Mouse (Mus musculus): ENCODE measurements around the gene Snf8.

Snf8 gene

DNA sequence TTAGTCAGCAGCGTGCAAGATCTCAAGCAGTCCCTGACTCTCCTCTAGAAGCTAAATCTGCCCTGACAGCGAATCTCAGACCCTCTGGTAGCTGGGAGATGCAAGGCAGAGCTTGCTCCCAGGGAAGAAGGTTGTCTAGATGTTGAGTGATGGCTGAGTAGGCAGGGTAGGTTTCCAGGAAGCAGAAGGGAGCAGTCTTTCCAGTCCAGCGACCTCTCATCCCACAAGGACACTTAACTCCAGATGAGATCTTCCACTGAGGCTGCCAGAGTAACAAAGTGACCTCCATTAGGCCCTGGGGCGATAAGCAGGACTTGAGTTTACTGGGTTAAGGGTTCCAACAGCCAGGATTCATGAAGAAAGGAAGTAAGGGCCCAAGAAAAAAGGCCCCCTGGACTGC, 14.1 kb upstream of the Snf8 start:
- peak in 1 of 2 experiments; percentile 57 for DNase-seq (ENCODE audit: inconsistent age in 2 of 2, low spot score in 1 of 2)

DNA sequence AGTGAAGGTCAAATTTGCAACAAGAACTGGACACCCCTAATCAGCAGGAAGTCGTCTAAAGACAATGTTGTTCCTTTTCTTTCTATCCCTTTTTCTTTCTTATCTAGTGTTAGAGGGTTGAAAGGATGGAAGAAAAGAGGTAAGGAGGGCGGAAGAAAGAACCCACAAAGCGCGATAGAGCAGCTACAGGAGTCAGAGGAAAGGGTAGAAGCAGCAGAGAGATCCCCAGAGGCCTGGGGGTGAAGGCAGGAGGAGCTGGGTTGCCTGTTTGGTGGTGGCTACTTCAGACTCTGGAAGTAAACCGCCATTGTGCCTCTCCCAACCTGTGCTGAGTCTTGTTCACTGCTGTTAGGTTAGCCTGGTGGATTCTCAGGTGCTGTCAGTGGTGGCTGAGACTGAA, 6.6 kb upstream of the Snf8 start:
- peak in 1 of 2 experiments; percentile 13 for DNase-seq (ENCODE audit: inconsistent age in 2 of 2, low spot score in 1 of 2)

DNA sequence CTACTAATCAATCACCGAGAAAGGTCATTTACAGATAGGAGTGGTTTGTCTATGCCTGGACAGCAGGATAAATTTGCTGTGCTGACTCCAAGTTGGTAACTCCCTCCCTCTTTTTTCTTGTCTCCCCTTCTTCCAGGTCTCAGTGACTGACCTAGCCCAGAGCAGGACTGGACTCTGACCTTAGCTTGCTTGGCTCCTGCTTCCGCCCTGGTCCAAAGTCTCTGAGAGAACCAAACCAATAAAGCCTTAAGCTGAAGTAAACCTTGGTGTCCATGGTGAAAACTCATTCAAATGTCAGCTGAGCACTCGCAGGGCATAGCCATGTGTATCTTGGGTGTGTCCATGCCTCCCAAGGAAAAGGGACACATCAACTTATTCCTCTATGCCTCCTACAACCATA, 4.1 kb upstream of the Snf8 start:
- no peak for DNase-seq (ENCODE audit: inconsistent age in 2 of 2, low spot score in 1 of 2)

DNA sequence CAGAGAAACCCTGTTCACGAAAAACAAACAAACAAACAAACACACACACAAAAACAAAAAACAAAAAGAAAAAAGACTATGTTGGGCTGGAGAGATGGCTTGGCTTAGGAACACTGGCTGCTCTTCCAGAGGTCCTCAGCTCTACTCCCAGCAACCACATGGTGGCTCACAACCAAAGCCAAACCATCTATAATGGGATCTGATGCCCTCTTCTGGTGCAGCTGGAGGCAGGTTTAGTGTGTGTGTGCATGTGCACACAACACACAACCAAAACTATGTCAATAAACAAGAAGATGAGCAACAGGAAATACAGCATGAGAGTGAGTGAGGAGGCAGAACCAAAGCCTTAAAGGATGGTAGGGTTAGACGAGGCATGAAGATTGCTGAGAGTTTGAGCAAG, 3.0 kb upstream of the Snf8 start:
- no peak for DNase-seq (ENCODE audit: inconsistent age in 2 of 2, low spot score in 1 of 2)

DNA sequence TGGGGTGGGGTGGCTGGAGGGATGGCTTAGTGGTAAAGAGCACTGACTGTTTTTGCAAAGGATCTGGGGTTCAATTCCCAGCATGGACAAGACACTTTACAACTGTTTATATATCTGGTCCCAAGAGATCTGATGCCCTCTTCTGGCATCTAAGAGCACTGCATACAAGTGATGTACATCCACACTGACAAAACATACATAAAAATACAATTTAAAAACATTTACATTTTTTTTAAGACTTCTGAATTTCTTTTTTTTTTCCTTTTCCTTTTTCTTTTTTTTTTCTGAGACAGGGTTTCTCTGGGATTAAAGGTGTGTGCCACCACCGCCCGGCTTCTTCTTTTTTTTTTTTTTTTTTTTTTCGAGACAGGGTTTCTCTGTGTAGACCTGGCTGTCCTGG, 1.4 kb upstream of the Snf8 start:
- no peak for DNase-seq (ENCODE audit: inconsistent age in 2 of 2, low spot score in 1 of 2)

DNA sequence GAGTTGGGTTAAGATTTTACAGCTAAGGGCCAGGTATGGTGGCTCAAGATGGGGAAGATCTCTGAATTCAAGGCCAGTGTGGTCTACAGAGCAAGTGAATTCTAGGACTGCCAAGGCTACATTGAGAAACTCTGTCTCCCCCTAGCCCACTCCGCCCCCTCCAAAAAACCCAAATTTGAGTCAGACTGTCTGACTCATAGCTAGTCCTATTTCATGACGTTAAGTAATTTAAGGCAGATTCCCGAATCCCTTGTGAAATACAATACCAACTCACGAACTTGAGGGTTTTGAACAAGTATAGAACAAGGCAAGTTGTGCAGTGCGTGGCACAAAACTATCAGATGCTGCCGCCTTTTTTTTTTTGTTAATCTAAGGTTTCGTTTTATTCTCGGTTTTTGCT, 569 bp upstream of the Snf8 start:
- no peak for DNase-seq (ENCODE audit: inconsistent age in 2 of 2, low spot score in 1 of 2)

DNA sequence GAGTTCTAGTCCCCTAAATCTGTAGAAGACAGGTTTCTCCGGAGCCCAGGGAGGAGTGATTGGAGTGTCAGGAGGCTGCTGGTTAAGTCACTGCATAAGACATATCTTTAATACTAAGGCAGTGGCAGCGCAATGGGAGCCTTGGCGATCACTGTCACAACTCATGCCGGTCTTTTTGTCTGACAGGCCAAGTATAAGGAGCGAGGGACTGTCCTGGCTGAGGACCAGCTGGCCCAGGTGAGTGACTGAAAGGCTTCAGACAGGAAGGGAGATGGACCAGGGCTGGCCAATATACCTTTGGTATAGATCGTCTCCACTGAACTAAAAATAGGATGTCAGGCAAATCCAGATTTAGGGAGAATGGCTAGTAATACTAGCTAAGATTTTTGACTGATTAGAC, 448 bp downstream of the Snf8 start:
- DNase-seq (ENCODE audit: inconsistent age in 2 of 2, low spot score in 1 of 2): no peak

DNA sequence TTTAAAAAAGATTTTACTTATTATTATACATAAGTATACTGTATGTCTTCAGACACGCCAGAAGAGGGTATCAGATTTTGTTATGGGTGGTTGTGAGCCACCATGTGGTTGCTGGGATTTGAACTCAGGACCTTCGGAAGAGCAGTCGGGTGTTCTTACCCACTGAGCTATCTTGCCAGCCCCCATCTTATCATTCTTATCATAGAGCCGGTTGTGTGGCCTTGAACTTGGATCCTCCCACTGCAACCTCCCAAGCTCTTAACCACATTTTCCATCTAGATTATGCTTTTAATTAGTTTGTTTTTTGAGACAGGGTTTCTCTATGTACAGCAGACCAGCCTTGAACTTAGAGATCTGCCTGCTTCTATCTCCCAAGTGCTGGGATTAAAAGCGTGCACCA, 2.8 kb downstream of the Snf8 start:
- DNase-seq (ENCODE audit: inconsistent age in 2 of 2, low spot score in 1 of 2): no peak

DNA sequence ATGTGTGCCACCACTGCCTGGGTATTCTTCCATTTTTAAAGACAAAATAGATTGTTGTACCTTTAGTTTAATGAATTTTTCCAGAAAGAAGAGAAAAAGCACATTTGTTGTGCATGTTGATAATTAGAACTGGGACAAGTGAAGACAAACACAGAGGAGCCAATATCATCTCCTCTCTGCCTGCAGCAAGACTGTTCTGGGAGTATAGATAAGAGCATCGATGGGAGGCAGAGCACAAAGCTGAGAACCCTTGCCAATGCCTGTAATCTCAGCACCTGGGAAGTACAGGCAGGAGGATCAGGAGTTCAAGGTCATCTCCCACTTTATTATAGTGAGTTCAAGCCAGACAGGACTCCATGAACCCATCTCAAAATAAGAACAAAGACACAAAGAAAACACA, 3.9 kb downstream of the Snf8 start:
- no peak for DNase-seq (ENCODE audit: inconsistent age in 2 of 2, low spot score in 1 of 2)

DNA sequence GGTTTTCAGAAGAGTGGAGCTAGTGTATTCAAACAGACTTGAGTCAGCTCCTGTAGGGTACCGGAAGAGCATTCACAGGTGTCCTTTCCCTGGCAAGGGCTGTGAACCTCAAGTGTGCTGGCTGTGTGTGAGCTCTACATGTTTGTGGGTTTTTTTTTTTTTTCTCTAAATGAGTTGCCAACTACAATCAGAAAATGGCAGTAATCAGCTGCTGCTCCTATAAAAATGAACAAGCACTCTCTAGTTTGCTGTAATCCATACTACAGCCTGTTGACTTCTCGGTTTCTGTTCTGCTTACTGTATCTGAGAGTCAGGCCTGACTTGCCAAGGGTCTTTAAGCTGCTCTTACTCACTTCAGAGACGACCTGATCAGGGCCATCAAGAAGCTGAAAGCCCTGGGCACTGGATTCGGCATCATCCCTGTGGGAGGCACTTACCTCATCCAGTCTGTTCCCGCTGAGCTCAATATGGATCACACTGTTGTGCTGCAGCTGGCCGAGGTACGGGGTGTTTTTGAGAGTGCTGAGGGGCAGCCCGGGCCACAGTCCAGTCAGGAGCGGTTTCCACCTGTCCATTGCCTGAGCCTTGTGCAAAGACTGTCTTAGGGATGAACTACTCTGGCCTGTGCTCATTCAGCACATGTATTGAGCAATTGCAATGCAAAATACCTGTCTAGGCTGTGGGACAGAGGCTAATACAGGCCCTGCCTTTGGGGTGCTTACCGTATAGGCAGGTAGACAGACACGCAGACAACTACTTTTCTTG, 10.3 kb downstream of the Snf8 start:
- no peak for DNase-seq (ENCODE audit: inconsistent age in 2 of 2, low spot score in 1 of 2)

DNA sequence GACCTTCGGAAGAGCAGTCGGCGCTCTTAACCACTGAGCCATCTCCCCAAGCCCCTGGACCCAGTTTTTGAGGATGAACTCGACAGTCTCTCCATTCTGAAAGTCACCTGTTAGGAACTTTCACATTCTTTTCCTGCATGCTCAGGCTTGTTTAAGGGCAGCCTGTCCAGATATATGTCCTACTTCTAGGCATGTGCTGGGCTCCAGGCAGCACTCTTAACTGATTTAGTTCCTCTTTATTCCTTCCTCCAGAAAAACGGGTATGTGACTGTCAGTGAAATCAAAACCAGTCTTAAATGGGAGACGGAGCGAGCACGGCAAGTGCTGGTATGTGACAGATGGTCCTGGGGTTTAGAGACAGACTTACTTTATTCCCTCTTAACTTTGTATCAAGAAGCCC, 11.3 kb downstream of the Snf8 start:
- no peak for DNase-seq (ENCODE audit: inconsistent age in 2 of 2, low spot score in 1 of 2)

DNA sequence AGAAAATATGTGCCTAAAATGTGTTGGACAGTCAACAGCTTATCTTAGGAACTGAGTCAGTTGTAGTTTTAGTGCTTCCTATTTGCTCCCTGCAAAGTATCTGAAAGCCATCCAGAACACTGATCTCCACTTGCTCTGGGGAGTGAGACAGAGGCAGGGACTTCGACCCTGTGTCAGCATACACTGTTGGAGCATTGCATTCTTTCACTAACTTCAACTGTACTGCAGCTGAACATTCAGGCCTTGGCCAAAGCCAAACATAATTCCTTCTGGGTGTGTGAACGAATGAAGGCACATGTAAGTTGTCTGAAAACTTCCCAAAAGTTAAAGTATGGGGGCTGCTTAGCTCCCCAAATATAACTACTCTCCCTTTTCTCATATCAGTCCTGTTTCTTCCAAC, 12.1 kb downstream of the Snf8 start:
- no peak for DNase-seq (ENCODE audit: inconsistent age in 2 of 2, low spot score in 1 of 2)

DNA sequence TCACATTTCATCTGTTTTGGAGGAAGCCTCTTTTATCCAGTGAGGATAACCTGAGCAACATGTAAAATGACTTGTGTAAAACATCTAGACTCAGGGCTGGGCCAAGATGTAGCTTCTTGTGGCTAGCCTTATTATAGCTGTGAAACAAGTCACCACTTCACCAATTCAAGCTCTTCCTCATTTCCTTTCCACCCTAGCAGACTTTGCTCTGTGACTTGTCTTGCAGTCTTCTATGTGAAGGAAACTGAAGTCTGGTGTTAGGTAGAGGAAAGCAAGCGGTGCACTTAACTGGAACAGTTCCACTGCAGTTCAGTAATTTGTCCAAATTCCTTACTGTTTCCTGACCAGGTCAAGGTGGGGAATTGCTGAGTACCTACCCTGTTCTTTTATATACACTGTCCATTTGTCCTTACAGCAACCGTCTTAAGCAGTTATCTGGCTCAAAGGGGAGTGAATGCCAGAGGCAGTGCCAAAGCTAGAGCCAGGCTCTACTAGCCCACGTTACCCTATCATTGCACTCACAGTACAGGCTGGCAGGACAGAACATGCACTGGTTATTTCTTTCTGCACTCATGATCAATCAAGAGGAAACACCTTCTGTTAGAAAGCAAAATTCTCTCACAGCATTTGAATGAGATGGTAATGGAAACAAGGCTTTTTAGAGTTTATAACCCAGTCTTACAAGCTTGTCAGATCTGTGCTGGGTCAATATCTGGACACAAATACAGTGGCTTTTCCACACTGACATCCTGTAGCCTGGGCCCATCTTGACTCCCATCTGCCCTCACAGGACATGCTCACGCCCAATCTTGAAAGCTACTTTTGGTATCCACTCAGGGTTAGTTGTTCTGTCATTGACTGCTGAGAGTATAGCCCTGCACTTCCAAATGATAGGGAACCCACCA, 13.0 kb downstream of the Snf8 start:
- no peak for DNase-seq (ENCODE audit: inconsistent age in 2 of 2, low spot score in 1 of 2)

DNA sequence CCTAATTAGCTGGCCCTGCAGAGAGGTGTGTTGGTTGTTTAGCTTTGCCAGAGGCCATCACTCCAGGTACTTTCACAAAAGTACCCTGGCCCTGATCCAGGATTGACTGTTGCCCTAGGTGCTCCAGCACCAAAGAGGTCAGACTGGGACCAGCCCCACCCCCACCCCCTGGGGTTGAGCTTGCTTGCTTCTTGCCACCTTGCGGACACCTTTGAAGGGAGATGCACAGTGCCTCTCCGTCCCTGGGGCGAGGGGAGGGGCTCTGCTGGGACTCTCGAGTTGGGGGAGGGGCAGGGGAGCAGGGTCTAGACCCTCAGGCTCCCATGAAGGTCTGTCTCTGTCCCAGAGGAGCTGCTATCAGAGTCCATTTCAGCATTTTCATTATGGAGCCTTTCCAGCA, 15.3 kb downstream of the Snf8 start:
- no peak for DNase-seq (ENCODE audit: inconsistent age in 2 of 2, low spot score in 1 of 2)

DNA sequence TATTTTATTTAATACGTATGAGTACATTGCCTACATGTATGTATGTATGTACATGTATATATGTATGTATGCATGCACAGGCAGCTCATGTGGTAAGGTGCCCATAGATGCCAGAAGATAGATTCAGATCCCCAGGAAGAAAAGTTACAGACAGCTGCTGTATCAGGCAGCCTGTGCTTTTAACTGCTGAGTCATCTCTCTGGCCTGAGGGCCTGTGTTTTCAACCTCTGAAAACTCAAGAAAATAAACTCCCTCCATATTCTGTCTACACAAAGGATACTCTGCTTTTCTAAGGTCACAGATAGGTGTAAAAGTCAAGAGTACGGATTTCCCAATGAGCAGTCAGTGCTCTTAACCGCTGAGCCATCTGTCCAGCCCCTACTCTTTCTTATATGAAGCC, 16.2 kb downstream of the Snf8 start:
- DNase-seq (ENCODE audit: inconsistent age in 2 of 2, low spot score in 1 of 2): no peak

DNA sequence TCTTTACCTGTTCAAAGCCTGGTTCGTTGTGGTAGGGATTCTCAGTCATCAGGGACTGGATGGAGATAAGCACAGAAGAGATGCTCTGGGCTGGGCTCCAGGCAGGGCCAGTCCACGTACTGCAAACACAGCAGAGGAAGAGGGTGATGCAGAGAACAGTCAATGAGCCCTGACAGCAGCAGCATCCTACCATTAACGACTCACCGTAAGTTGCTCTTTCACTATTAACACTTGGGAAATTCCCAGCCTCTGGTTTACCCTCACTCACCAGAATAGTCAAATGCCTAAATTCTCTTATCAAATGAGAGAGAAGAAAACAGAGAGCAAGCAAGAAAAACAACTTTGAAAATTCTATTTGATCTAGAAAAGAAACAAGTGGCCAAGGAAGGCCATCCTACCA, 23.6 kb downstream of the Snf8 start:
- DNase-seq (ENCODE audit: inconsistent age in 2 of 2, low spot score in 1 of 2): no peak

DNA sequence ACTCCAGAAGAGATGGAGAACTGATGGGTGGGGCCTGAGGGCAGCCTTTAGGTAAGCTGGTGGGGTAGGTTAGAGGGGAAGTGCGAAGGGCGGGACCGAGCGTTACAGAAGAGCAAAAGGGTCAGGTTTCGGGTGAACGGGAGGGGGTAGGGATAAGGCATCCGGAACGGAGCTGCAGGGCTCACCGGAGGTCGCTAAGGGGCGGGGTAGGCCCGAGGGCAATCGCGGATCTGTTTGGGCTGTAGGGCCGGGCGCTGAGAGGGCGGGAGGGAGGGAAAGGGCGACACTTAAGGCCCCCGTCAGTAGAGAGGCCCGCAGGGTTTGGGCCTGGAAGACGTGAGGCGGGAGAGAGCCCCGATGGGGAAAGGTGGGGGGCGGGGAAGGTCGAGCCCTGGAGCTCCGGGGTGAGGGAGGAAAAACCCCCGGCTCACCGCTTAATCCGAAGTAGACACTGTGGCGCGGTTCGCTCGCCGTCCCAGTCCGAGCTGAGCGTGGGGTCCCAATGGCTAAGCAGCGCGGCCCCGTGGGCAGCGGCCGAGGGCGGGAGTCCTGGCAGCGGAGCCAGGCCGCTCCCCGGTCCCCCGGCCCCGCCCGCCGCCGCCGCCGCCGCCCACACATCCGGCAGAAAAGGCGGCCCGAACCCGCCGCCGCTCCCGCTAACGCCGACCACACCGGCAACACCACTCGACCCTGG, 30.0 kb downstream of the Snf8 start:
- DNase-seq (ENCODE audit: inconsistent age in 2 of 2, low spot score in 1 of 2): peak in 1 of 2 experiments; percentile 47

DNA sequence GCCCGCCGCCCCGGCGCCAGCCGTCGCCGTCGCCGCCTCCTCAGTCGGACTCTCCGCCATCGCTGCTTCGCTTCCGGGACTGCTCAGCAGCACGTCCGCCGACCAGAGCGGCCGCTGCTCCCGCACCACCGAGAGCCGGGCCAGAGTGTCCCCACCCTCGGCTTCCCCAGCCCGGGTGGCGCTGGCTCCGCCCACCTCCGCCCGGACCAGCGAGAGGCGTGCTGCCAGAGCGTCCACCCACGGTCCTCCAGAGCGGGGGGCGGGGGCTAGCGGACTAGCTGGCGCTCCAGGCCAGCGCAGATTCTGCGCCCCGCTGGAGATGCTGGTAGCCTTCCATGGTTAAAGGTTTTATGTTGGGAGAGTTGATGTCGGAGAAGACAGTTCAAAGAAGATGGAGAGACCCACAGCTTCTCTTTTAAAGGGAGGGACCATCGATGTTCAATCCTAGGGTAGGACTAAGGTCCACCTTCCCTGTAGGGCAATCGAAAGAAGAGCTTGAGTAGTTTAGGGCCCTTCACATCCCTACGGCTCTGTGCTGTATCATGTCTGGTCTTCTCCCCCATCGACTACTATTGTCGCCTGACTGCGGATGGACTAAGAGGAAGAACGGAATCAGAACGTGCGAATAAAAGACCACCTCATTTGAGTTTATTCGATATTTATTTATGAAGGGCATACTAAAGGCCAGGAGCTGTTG, 30.7 kb downstream of the Snf8 start, which contains the start of gene Ube2z:
TSS of gene Ube2z (minus strand) at position 174 of the 697 bp plus-strand sequence.
- DNase-seq (ENCODE audit: inconsistent age in 2 of 2, low spot score in 1 of 2): peak; percentile 98 to 99

DNA sequence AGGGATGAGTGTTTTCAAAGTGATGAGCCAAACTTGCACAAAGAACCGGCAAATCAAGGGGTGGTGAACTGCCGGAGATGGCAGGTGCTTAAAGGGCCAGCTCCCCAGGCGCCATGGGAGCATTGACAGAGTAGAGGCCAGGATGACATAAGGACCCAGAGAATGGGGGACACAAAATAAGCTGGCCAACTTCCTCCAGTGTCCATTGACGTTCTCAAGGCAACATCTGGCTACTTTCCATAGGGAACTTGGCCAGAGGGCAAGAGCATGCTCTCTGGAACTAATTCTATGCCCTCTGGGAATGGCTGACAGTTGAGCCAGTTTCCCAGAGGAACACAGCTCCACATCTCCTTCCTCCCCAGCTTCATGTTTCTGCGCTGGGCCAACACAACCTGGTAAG, 33.5 kb downstream of the Snf8 start:
- peak in 1 of 2 experiments; percentile 40 for DNase-seq (ENCODE audit: inconsistent age in 2 of 2, low spot score in 1 of 2)

DNA sequence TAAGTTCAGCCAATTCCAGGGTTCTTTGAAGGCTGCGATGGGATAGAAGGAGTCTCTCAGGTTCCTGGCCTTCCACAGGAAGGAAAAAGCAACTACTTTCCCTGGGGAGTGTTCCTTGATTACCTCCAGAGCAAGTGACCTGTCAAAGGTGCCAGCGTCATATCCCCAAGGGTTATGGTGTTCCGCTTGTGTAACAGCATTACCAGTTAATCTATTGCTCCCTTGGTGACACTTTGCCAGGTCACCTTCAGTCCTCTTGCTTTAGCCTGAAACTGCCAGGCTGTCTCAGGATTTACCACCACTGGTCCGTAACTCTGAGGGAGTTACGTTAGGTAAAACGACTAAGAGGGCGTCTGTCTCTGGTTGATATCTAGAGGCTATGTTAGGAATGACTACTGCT, 35.7 kb downstream of the Snf8 start:
- DNase-seq (ENCODE audit: inconsistent age in 2 of 2, low spot score in 1 of 2): peak in 1 of 2 experiments; percentile 53

DNA sequence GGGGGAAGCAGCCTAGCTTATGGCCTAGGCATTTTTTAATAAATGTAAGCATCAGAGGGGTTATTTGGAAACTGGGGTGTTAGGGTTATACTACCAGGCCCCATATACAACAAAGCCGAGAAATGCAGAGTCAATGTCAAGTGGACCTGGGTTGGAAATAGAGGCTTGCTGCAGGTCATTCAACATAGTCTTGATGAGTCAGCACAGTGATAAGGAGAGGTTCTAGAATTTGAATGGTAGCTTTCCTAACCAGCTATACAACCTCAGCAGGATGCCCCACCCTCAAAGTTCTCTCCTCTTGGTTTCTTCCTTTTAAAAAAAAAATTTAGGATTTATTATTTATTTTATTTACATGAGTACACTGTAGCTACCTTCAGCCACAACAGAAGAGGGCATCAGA, 36.3 kb downstream of the Snf8 start:
- no peak for DNase-seq (ENCODE audit: inconsistent age in 2 of 2, low spot score in 1 of 2)

Data from adrenal gland, adult (tissue).